Mouse (Mus musculus): Measurements from ENCODE around the gene Iqch.
"Not testable (repeated sequence)": the region's sequence is repeated elsewhere in the genome, so short reads cannot be mapped to it uniquely, and the experiment has no call there.

The Iqch gene

DNA sequence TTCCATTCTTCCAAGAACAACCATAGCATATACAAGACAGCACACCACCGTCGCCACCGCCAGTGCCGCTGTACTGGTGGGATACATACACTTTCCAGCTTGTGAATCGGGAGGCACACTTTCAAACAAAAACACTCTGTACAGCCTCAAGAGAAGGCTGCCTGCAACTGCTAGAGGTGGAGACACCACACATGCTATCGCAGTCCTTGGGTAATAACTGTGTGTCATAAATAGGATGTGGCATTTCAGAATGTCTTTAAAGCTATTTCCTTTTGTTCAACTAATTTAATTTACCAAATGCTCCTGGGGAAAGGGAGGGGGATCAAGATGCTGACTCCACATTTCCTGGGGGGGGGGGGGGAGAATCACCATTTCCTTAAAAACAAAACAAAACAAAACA is 34.0 kb downstream of the Iqch start:
- DNase-seq (ENCODE audit: low spot score in 2 of 2): no peak

DNA sequence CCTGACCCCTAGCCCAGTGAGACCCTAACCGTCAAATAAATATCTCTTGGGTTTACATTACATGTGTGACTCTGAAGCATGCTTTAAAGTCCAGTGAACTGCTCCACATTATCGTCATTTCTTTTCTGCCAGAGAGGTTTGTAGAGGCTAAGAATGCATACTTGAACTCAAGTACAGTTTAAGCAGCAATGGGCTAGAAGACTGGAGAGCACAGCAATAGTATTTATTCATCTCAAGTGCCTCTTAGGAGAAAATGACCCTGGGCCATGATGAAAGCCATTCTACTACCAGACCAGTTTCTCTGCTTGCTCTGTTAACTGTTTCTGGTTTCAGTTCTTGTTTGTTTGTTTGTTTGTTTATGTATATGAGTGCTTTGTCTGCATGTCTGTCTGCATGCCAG is 38.9 kb downstream of the Iqch start:
- DNase-seq (ENCODE audit: low spot score in 2 of 2): no peak

DNA sequence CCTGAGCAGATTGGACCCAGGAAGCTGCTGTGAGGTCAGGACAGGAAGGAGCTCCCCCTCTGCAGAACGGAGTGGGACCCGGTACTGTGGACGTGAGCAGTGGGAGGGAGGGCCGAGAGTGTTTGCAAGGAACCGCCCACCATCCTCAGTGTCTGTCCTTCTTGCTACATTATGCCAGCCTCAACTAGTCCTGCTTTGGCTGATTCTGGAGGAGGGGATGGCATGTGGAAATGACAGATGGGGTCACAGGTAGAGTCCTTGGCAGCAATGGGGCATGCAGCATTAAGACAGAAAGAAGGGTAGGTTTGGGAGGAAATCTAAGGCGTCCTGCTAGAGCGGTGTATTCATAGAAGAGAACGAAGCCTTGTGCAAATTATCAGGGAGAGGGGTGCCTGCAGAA is 40.4 kb downstream of the Iqch start:
- DNase-seq (ENCODE audit: low spot score in 2 of 2): no peak

DNA sequence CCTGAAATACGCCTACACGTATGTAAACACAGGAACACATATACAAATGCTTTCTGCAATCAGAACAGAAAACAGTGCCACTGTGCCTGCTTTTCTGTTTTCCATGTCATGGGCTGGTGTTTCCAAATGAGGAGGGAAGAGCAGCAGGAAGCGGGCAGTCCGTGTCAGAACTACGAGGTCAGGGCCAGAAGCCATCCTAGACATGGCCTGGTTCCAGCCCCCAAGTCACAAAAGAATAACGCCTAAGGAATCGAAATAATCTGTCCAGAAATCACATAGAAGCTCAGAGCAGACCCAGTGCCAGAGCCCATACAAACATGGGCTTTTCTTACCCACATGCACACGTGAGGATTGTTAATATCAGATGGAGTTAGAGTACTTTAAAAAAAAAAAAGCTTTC is 45.4 kb downstream of the Iqch start:
- no peak for DNase-seq (ENCODE audit: low spot score in 2 of 2)

DNA sequence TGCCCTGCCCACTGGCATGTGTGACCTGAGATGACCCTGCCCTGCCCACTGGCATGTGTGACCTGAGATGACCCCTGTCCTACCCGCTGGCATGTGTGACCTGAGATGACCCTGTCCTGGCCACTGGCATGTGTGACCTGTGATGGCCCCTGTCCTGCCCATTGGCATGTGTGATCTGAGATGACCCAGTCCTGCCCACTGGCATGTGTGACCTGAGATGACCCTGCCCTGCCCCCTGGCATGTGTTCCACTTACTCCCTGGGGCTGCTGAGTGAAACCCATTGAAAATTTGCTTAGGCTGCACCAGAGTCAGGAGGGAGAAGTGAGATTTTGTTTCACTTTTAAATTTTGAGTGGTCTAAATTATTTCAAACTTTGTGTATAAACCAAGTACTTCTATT is 46.0 kb downstream of the Iqch start:
- DNase-seq (ENCODE audit: low spot score in 2 of 2): no peak

DNA sequence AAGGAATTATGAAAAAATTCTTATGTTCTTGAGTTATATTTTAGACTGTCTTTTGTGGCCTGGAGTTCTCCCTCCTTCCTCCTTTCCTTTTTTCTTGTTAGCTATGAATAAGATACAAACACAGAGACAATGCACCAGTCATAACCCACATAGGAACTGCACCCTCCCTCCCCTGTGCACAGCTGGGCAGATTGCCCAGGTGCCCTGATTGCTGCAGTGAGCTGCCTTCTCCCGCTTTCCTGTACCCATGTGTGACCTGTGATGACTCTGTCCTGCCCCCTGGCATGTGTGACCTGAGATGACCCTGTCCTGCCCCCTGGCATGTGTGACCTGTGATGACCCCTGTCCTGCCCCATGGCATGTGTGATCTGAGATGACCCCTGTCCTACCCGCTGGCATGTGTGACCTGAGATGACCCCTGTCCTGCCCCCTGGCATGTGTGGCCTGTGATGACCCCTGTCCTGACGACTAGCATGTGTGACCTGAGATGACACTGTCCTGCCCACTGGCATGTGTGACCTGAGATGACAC is 46.8 kb downstream of the Iqch start:
- no peak for DNase-seq (ENCODE audit: low spot score in 2 of 2)

DNA sequence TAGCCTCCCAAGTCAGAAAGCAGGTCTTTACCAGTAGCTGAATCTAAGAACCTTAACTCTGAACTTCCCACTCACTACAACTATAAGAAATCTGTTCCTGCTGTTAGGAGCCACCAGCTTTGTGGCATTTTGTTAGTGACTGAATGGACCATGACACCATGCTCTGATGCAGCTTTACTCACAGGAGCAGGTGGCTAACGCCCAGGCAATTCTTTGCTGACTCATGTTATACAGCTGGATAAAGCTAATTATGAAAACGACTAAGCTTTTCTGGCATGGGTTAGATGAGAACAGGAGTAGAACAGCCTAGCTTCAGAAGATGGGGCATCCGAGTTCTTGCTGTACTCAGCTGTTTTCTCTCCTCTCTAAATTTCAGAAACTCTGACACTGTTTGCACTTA is 48.7 kb downstream of the Iqch start:
- DNase-seq (ENCODE audit: low spot score in 2 of 2): peak; percentile 20 to 21

DNA sequence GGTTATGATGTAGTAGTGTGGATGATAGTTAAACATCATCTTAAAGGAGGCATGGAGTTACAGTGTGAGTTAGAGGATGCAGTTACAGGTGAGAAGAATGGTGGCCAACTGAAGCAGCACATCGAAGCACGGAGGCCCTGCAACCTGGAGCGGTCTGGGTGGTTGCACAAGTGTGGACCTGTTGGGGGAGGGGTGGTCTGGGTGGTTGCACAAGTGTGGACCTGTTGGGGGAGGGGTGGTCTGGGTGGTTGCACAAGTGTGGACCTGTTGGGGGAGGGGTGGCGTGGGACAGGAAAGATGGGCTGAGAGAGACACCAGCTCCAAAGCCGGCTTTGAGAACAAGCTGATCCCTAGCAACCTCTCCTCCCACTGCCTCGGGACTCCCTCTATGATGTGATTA is 51.6 kb downstream of the Iqch start:
- DNase-seq (ENCODE audit: low spot score in 2 of 2): not testable (repeated sequence)

DNA sequence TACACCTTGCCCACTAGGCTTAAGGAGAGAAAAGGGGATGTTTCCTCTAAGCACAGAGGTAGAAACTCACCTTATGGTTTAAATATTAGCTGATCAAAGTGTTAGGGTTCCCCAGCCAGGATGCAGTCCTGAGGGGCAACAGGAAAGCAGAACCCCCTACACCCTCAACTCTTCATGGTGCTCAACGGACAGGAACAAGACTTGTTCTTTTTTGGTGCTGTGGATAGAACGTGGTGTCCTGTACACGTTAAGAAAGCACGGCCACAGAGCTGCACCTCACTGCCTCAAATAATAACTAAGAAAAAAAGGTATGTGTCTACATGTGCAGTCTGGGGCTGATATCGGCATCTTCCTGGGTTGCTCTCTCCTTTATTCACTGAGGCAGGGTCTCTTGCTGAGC is 53.3 kb downstream of the Iqch start:
- no peak for DNase-seq (ENCODE audit: low spot score in 2 of 2)

DNA sequence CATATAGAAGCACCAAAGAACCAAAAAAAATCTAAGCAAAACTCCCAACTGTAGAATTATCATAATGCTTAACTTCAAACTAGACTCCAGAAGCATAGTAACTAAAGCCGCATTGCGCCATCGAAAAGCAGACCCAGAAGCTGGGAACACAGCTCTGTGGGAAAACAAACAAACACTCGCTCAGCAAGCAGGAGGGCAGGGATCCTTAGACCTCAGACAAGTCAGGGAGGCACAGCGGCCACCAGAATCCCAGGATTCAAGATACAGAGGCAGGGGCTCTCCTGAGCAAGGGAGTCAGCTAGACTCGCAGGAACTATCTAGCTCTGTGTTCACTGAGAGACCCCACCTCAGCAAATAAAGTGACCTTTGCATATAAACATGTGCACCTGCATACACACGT is 60.4 kb downstream of the Iqch start:
- no peak for DNase-seq (ENCODE audit: low spot score in 2 of 2)

DNA sequence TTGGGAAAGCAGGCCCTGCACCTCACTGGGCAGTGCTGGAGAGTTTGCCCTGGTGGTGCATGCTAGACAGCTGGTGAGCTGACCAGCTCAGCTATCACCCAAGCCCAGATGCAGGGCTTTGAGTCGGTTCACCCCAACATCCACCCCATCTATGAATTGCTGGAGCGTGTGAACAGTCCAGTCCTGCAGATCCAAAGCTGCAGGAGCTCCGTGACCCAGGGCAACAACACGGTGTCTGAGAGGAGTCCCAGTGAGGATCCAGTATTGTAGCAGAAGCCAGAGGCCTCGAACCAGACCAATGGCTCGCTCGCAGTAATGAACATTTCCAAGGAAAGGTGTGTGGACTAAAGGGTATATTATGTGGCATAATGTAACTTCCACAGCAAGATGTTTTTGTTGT is 61.0 kb downstream of the Iqch start:
- no peak for DNase-seq (ENCODE audit: low spot score in 2 of 2)

DNA sequence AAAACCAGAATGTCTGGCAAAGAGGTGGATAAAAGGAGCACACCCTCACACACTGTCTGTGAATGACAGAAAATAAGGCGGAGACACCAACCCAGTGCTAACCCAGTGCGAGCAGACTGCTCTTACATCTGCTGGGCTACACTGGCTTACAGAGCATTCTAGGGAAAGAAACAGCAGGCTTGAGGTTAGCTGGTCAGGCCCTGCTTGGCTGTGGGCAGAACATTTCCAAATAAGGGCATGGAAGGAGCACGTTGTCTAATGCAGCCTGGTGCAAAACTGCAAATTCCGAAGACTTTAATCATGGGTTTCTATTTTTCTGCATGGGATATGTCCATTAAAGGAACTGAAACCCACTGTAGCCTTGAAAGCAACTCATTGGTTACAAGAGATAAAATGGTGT is 64.8 kb downstream of the Iqch start:
- DNase-seq (ENCODE audit: low spot score in 2 of 2): no peak

DNA sequence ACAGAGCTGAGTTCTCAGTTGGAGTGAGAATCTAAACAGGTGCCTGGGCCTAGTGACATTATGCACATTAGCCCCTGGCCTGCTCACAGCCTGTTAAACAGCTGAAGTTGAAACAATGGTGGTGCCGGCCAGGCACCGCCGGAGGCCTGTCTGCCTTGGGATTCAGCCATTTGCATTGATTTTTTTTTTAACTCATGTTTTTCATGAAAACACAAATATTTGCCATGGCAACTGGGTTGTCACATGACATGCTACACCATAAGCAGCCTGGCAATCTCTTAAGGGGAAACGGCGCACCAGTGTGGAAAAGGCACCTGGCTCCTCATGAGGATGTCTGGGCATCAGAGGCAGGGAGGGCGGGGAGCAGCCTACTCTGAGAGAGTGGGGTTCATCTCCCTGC is 67.3 kb downstream of the Iqch start:
- DNase-seq (ENCODE audit: low spot score in 2 of 2): peak in 1 of 2 experiments; percentile 4

DNA sequence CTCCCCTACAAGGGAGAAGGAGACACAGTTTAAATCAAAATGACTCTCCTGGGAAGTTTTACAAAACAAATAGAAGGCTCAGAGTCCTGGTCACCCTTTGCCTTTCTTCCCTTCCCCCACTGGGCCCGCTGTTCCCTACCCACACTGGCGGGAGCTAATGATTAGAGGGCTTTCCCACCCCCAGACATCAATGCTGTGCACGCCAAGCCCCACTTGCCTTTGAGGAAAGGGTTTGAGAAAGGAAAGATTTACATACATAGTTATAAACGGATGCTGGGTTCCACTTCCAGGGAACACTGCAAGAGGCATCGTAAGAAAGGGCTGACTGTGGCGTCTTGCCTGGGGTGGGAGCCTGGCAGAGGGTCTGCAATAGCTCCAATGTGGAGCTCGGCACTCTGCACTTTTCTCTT is 67.9 kb downstream of the Iqch start:
- no peak for DNase-seq (ENCODE audit: low spot score in 2 of 2)

DNA sequence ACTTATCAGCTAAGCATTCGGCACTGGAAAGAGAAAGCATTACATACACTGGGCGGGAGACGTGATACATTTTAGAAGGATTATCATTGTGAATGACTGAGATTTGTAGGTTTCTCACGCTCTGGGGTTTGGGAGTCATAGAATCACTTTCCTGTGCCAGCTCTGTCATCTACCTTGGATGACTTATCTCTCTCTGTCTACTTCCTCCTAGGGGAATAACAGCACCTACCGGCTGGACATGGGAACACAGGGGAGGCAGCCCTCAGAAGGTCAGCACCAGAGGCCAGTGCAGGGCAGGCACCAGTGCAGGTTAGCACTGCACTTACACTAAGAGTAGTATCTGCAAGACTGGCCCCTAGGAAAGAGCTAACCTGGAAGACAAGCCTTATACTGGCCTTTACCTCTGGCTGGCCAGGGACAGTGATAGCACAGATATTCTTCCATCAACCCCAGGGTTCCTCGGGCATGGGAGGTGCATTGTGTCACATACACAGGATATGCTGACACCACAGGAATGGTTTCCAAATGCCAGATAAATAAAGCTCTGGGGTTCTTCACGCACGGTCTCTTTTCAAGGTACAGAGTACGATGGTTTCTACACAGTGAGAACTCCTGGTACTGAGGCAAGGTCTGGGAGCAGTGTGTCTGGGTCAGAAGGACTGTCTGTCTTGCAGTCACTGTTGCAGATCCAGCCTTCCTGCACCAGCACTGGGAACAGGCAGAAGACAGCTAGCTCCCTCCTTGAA is 69.2 kb downstream of the Iqch start:
- DNase-seq (ENCODE audit: low spot score in 2 of 2): no peak

DNA sequence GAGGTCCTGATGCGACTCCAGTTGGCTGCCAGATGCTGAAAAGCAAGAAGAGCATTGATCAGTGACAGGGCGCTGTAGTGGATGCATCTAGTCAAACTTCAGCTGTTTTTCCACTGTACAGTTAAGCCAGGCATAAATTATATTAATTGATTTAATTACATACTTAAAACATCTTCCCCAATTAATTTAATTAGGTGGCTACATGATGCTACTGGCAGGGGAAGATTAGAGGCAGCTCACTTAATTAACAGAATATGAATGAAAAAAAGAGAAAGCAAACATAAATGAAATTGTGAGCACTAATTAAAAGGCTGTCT is 78.4 kb downstream of the Iqch start:
- DNase-seq (ENCODE audit: low spot score in 2 of 2): no peak

DNA sequence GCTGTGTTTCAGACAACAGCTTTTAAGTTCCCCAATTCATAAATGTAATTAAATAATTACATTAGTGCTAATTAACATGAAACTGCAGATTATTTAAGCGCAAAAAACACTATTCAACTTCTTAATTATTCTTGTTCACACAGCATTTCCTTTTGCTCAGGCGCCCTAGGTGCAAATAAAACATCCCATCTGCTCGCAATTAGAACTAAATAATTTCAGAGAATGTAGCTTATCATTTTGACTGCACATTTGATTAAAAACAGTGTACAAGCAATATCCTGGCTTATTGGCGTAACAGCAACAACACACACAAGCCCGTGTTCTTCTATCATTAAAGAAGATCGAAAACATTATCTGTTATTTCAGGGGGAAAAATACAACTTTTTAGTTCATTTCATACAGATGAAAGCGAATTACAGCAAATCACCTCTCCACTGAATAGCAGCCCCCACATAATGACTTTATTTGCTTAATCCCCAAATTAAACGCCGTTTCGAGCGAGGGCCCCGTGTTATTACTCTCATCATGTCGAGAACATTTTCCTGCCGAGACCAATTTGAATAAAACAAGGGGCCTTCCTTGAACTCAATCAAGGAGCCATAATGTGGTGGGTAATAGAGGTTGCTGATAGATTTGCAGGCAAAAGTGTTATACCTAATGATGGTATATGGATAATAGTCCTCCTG is 78.9 kb downstream of the Iqch start:
- DNase-seq (ENCODE audit: low spot score in 2 of 2): no peak

DNA sequence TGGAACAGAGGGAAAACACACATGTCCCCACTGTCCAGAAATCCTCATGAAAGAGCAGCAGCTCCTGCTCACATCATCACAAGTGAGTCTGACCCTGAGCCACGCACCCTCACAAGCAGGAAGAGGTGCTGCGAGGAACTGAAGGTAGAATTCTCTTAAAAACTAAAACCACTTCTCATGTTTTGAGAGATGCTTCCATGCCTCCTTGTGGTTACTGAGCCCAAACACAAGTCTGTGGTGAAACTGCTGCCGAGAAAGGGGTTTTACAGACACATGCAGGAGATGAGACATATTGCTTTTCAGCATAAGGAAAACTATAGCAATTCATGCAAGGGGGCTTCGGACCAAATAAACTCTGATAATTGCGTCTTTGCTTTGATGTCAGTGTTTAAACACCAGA is 89.4 kb downstream of the Iqch start:
- DNase-seq (ENCODE audit: low spot score in 2 of 2): no peak

DNA sequence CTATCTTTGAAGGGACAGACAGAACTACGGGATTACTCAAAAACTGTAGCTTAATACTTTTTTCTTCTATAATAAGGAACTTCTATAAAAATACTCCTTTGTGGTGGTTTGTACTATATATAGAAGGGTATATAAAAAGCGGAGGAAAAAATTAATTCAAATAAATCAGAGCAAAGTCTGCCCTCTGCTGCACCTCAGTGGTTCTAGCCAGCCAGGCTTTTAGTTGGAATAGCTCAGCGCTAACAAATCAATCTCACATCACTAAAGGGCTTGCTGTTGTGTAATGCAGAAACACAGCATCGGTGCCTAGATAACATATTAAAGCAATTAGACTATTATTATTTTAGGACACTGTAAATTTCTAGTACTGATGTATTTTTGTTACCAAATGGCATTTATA is 91.3 kb downstream of the Iqch start:
- DNase-seq (ENCODE audit: low spot score in 2 of 2): no peak

DNA sequence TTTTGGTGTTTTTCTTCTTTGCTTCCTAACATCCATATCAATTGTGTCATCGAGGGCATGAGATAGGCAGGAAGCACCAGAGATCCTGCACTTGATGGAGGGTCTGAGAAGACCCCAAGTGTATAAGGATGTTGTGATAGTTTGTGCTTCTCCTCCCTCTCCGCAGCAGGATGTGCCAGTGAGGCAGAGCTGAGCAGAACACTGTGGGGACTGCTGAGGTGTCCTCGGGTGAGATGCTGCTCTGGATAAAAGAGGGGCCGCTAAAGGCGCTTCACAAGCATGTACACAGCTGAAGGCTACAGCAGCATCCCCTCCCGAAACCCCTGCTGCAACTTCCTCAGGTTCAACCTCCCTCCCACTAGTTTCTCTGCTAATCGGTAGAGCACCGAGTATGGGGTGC is 95.2 kb downstream of the Iqch start:
- DNase-seq (ENCODE audit: low spot score in 2 of 2): no peak

DNA sequence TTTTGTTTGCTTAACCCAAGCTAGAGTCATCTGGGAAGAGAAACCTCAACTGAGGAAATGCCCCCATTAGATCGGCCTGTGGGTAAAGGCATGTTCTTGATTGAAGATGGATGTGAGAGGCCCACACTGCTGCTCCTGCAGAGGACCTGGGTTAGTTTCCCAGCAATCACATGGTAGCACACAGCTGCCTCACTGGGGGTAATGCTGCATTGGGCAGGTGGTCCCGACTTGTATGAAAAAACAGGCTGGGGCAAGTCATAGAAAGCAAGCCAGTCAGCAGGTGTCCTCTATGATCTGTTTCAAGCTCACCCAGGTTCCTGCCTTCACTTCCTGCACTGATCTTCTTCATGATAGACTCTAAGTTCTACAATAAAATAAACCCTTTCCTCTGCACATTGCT is 98.4 kb downstream of the Iqch start:
- no peak for DNase-seq (ENCODE audit: low spot score in 2 of 2)

DNA sequence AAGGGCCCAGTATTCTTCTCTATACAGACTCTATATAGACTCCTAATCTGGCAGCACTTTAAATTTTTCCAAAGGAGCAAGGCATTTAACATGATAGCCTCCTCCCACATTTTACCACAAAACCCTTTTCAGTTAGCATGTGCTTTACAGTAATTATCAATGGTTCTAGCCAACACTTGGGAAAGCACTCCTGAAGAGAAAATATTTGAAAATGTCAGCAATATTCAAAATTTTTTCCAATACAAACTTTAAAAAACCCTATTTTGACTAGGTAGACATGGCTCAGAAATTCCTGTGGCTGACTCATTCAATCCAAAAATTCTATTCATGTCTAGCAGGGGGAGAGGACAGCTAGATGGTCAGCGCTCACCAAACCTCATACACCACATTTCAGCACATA is 100.8 kb downstream of the Iqch start:
- no peak for DNase-seq (ENCODE audit: low spot score in 2 of 2)

DNA sequence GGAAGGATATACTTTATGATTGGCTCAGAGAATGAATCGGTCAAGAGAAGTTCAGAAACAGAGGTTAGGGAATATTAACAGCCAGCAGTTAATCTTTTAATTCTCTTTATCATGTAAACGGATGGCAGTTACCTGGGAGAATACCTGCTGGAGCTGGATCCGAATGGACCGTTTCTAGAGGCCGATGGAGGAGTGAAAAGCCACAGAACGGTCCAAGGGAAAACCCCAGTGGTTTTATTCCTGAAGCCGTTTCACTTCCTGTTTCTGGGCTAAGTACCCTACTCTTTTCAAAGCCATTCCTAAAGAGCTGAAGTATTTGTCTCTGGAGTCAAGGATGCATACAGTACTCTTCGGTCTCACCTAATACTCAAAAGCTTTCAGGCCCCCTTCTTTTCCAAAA is 102.4 kb downstream of the Iqch start:
- no peak for DNase-seq (ENCODE audit: low spot score in 2 of 2)

DNA sequence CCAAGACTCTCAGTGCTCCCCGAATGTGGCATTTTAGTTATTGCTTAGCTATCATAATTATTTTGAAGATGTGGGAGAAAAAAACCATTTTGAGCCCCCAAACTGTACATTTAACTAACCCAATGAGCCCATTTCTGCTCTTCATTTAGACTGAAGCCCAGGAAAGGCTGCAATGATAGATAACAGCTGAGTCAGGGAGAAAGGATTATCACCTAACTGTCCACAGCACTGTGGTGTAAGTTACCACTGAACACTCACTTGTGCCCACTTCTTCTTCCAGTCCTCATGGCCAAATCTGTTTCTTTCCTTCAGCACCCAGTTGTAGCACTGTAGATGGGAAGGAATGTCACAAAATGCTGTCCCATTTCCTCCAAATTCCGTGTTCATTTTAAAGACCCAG is 106.5 kb downstream of the Iqch start:
- DNase-seq (ENCODE audit: low spot score in 2 of 2): no peak
